Mouse (Mus musculus): ENCODE measurements around the gene Erlin1. TPM values are rescaled to one million over a fixed set of nuclear protein-coding genes. Genes with fewer than 3 reads are reported as not detected.

Gene Erlin1
- total and polyA plus RNA-seq, 2 experiments from 2014 or later, result 8.9 to 16.2 TPM

- no peaks in the 10 kb centered on the region for H3K9me3 ChIP-seq (ENCODE audit: low read length)
- TF ChIP-seq CTCF (IDR thresholded peaks at IDR 0.05; ENCODE audit: low read depth), result no peak
- DNase-seq (no peak), ATAC-seq (no peak)
- 0 out of 2 replicates have a peak within 1 kb of the TSS, but pooled peaks have one; percentile 3 for H3K4me3 ChIP-seq (ENCODE audit: low read depth, low read length)
- no peak within 1 kb of the TSS for H3K9ac ChIP-seq
- no peak within 1 kb of the TSS for H3K27ac ChIP-seq (ENCODE audit: low read depth, low read length)
- no peaks in the 10 kb centered on the region for H3K27me3 ChIP-seq (ENCODE audit: insufficient read depth, low read length)
- no peaks in the 10 kb centered on the region for H3K4me1 ChIP-seq (ENCODE audit: insufficient read depth)
- 16% methylated on average over 30 of the region's 30 CpGs for WGBS
- H3K4me2 ChIP-seq (ENCODE audit: low read depth), result peak within 1 kb of the TSS; percentile 32
- no peaks in the 10 kb centered on the region for H3K36me3 ChIP-seq (ENCODE audit: insufficient read depth)
These were observed 83.4 kb downstream of the Erlin1 start, which contains the start of gene Cpn1 for GRCm38 (mm10) chr19:43986069-43986794. Gene Cpn1 (minus strand): TSS chr19:43986556.

Other genes starting within 250 kb of the Erlin1 start
- 8.2 and 12.7 TPM in 2 replicates for gene Dnmbp, start 129.6 kb downstream of the Erlin1 start, total RNA-seq (2014; rRNA removed)
- 3.3 and 5.2 TPM in 2 replicates for gene Dnmbp, start 129.6 kb downstream of the Erlin1 start, polyA plus RNA-seq (2015; fragmentation: Nextera tagmentation; extraction: Ambion mirVana)
- 0.46 and 0.57 TPM in 2 replicates for gene Cpn1, start 83.2 kb downstream of the Erlin1 start, total RNA-seq (2014; rRNA removed)
- 0.36 and 0.74 TPM in 2 replicates for gene Cpn1, start 83.2 kb downstream of the Erlin1 start, polyA plus RNA-seq (2015; fragmentation: Nextera tagmentation; extraction: Ambion mirVana)
- 0.31 TPM in 1 of 2 replicates, not detected in the other for gene Cyp2c23, start 40.6 kb downstream of the Erlin1 start, total RNA-seq (2014; rRNA removed)
- gene Cyp2c23, start 40.6 kb downstream of the Erlin1 start, polyA plus RNA-seq (2015; fragmentation: Nextera tagmentation; extraction: Ambion mirVana), result not detected in 2 replicates
- gene Chuk, start 37.7 kb upstream of the Erlin1 start, total RNA-seq (2014; rRNA removed), result 58.9 and 72.8 TPM in 2 replicates
- gene Chuk, start 37.7 kb upstream of the Erlin1 start, polyA plus RNA-seq (2015; fragmentation: Nextera tagmentation; extraction: Ambion mirVana), result 16.1 and 25.2 TPM in 2 replicates
- 28.9 and 33.9 TPM in 2 replicates for gene Cwf19l1, start 66.1 kb upstream of the Erlin1 start, total RNA-seq (2014; rRNA removed)
- gene Cwf19l1, start 66.1 kb upstream of the Erlin1 start, polyA plus RNA-seq (2015; fragmentation: Nextera tagmentation; extraction: Ambion mirVana), result 27.2 and 29.6 TPM in 2 replicates
- gene Bloc1s2, start 76.7 kb upstream of the Erlin1 start, total RNA-seq (2014; rRNA removed), result 65.5 and 74.3 TPM in 2 replicates
- gene Bloc1s2, start 76.7 kb upstream of the Erlin1 start, polyA plus RNA-seq (2015; fragmentation: Nextera tagmentation; extraction: Ambion mirVana), result 205 and 223 TPM in 2 replicates
- 0.14 TPM in 1 of 2 replicates, not detected in the other for gene Pkd2l1, start 122.7 kb upstream of the Erlin1 start, total RNA-seq (2014; rRNA removed)
- 0.05 and 0.06 TPM in 2 replicates for gene Pkd2l1, start 122.7 kb upstream of the Erlin1 start, polyA plus RNA-seq (2015; fragmentation: Nextera tagmentation; extraction: Ambion mirVana)
- 3.1 and 4.0 TPM in 2 replicates for gene Scd3, start 133.5 kb upstream of the Erlin1 start, total RNA-seq (2014; rRNA removed)
- 2.7 and 4.5 TPM in 2 replicates for gene Scd3, start 133.5 kb upstream of the Erlin1 start, polyA plus RNA-seq (2015; fragmentation: Nextera tagmentation; extraction: Ambion mirVana)
- 540 and 696 TPM in 2 replicates for gene Scd2, start 223.9 kb upstream of the Erlin1 start, total RNA-seq (2014; rRNA removed)
- 162 and 210 TPM in 2 replicates for gene Scd2, start 223.9 kb upstream of the Erlin1 start, polyA plus RNA-seq (2015; fragmentation: Nextera tagmentation; extraction: Ambion mirVana)

Measured in forebrain, postnatal 0 days (tissue).